Mouse (Mus musculus) intestine, embryonic 14.5 days (tissue): ENCODE measurements around the gene Krt222. TPM values are rescaled to one million over a fixed set of nuclear protein-coding genes. Genes with fewer than 3 reads are reported as not detected.

Source experiments
- ATAC-seq: fragments of 200-750 bp; cut with Nextera tagmentation; replicated peaks from 2 replicates; pipeline ENCODE4 v1.8.0; 2017; ENCODE audit warnings: low read depth, moderate number of reproducible peaks, moderate TSS enrichment, moderate library complexity; ENCODE audit not compliant: low FRiP score, low TSS enrichment
- DNase-seq: peaks from one replicate; pipeline ENCODE4 v3.0.0-alpha.2; 2018; ENCODE audit warnings: low spot score
- H3K27ac ChIP-seq: fragments of 300-500 bp; sonication (generic); 2 replicates; pipeline ENCODE4 v1.5.1; 2014; ENCODE audit warnings: low read depth, mild to moderate bottlenecking, control low read depth
- H3K27me3 ChIP-seq: fragments of 300-500 bp; sonication (generic); replicated peaks from 2 replicates; pipeline ENCODE4 v1.6.1; 2014; ENCODE audit warnings: low read length, control low read depth; ENCODE audit not compliant: control insufficient read depth, insufficient read depth
- H3K36me3 ChIP-seq: fragments of 300-500 bp; sonication (generic); 2 replicates; pipeline ENCODE4 v1.6.1; 2014; ENCODE audit warnings: low read length, control low read depth; ENCODE audit not compliant: control insufficient read depth, insufficient read depth
- H3K4me1 ChIP-seq: fragments of 300-500 bp; sonication (generic); replicated peaks from 2 replicates; pipeline ENCODE4 v1.6.1; 2014; ENCODE audit warnings: low read length, control low read depth, mixed read lengths; ENCODE audit not compliant: control insufficient read depth, insufficient read depth
- H3K4me2 ChIP-seq: fragments of 300-500 bp; sonication (generic); 2 replicates; pipeline ENCODE4 v1.6.1; 2014; ENCODE audit warnings: low read length
- H3K4me3 ChIP-seq: fragments of 300-500 bp; sonication (generic); 2 replicates; pipeline ENCODE4 v1.5.1; 2014; ENCODE audit warnings: low read depth, low read length, control low read depth, mixed read lengths
- H3K9ac ChIP-seq: fragments of 300-500 bp; sonication (generic); 2 replicates; pipeline ENCODE4 v1.6.1; 2014; ENCODE audit warnings: mild to moderate bottlenecking, low read length
- H3K9me3 ChIP-seq: fragments of 300-500 bp; sonication (generic); 2 replicates; pipeline ENCODE4 v1.6.1; 2016; ENCODE audit warnings: low read length, control low read depth; ENCODE audit not compliant: control insufficient read depth
- WGBS: fragments of 180-500 bp; shearing (Covaris S2); extraction: QIAGEN DNeasy Blood & Tissue Kit; methylation state at CpG from one replicate; pipeline ENCODE4 v1.1.7; 2014; 5-methylcytosine and 5-hydroxymethylcytosine counted together
- polyA plus RNA-seq: library from polyadenylated mRNA; unstranded; fragments of >200 nt; fragmentation: Nextera tagmentation; extraction: Ambion mirVana; gene quantifications from 2 replicates; pipeline ENCODE4 v1.2.1, GENCODE M21; 2014

Gene Krt222
- polyA plus RNA-seq, 1 experiment from 2014 or later, result 0.41 TPM

DNA sequence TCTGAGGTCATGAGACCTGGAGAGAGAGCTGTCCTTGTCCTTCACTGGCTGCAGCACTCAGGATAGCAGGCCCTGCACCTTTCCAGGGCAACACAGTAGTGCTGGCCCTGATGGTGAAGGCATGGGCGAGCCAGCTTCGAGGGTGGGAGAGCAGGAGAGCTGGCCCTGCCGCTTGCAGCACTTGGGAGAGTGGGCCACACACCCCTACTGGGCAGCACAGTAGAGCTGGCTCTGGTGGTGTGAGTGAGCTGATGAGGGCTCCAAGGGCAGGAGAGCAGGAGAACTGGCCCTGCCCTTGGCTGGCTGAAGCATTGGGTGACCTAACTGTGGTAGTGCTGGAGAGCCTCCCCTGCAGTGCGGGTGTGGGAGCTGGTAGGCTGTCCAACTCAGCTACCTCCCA is 28.8 kb upstream of the Krt222 start:
- Histone ChIP-seq H3K4me2 (no peak overlapping the region), H3K4me1 (no peaks in the 10 kb centered on the region), H3K9me3 (no peaks in the 10 kb centered on the region), H3K27me3 (no peaks in the 10 kb centered on the region), H3K9ac (no peak overlapping the region), H3K36me3 (no peaks in the 10 kb centered on the region), H3K27ac (no peak overlapping the region), H3K4me3 (no peak overlapping the region)
- DNase-seq (no peak), ATAC-seq (no peak)
- WGBS, result 95% methylated on average over 4 of the region's 4 CpGs

- DNase-seq (no peak), ATAC-seq (no peak)
- Histone ChIP-seq H3K36me3 (no peaks in the 10 kb centered on the region), H3K4me1 (no peaks in the 10 kb centered on the region), H3K4me3 (no peak overlapping the region), H3K9ac (no peak overlapping the region), H3K9me3 (no peaks in the 10 kb centered on the region), H3K4me2 (no peak overlapping the region), H3K27me3 (no peaks in the 10 kb centered on the region), H3K27ac (no peak overlapping the region)
- 71% methylated on average over 7 of the region's 7 CpGs for WGBS
Measured at GRCm38 (mm10) chr11:99269192-99269591, 25.3 kb upstream of the Krt222 start.

DNA sequence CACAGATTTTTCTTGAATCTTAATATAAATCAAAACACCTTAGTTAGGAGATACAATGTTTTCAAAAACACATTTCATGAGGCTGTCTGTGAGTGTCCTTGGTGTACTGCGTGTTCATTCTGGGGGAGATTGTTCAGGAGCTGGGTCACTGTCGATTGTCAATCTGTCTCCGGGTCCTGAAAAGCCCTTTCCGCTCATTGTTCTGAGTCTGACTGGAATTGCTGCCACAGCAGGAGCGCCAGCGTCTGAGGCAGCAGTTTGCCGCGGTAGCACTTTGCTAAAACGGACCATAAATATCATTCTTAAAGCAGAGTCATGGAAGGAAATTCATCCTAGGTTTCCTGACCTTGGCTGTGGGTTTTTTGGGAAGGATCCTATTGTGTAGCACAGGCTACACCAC is 21.9 kb upstream of the Krt222 start:
- H3K9me3 ChIP-seq, result no peaks in the 10 kb centered on the region
- no peaks in the 10 kb centered on the region for H3K27me3 ChIP-seq
- no peak for DNase-seq
- no peak overlapping the region for H3K4me2 ChIP-seq
- no peak overlapping the region for H3K9ac ChIP-seq
- 58% methylated on average over 9 of the region's 9 CpGs for WGBS
- no peaks in the 10 kb centered on the region for H3K36me3 ChIP-seq
- H3K27ac ChIP-seq, result no peak overlapping the region
- no peak overlapping the region for H3K4me3 ChIP-seq
- no peaks in the 10 kb centered on the region for H3K4me1 ChIP-seq
- no peak for ATAC-seq

- no peaks in the 10 kb centered on the region for H3K4me1 ChIP-seq
- H3K27me3 ChIP-seq, result no peaks in the 10 kb centered on the region
- DNase-seq (no peak), ATAC-seq (no peak)
- H3K9ac ChIP-seq, result no peak overlapping the region
- WGBS, result 63% methylated on average over 9 of the region's 9 CpGs
- no peak overlapping the region for H3K4me3 ChIP-seq
- no peak overlapping the region for H3K4me2 ChIP-seq
- no peaks in the 10 kb centered on the region for H3K9me3 ChIP-seq
- H3K27ac ChIP-seq, result no peak overlapping the region
- H3K36me3 ChIP-seq, result no peaks in the 10 kb centered on the region
Measured at GRCm38 (mm10) chr11:99265220-99265619, 21.3 kb upstream of the Krt222 start.

GRCm38 (mm10) chr11:99256213-99256612 is 12.3 kb upstream of the Krt222 start:
- WGBS, result 71% methylated on average over 4 of the region's 4 CpGs
- DNase-seq (no peak), ATAC-seq (no peak)
- no peak overlapping the region for H3K4me2 ChIP-seq
- no peak overlapping the region for H3K4me3 ChIP-seq
- no peak overlapping the region for H3K9ac ChIP-seq
- no peaks in the 10 kb centered on the region for H3K27me3 ChIP-seq
- H3K4me1 ChIP-seq, result no peaks in the 10 kb centered on the region
- H3K27ac ChIP-seq, result no peak overlapping the region
- no peaks in the 10 kb centered on the region for H3K36me3 ChIP-seq
- H3K9me3 ChIP-seq, result no peaks in the 10 kb centered on the region

GRCm38 (mm10) chr11:99255316-99255715 is 11.4 kb upstream of the Krt222 start:
- Histone ChIP-seq H3K9me3 (no peaks in the 10 kb centered on the region), H3K4me3 (no peak overlapping the region), H3K4me2 (no peak overlapping the region), H3K27me3 (no peaks in the 10 kb centered on the region), H3K9ac (no peak overlapping the region), H3K36me3 (no peaks in the 10 kb centered on the region), H3K4me1 (no peaks in the 10 kb centered on the region), H3K27ac (no peak overlapping the region)
- ATAC-seq, result no peak
- WGBS, result 90% methylated on average over 8 of the region's 8 CpGs
- no peak for DNase-seq

DNA sequence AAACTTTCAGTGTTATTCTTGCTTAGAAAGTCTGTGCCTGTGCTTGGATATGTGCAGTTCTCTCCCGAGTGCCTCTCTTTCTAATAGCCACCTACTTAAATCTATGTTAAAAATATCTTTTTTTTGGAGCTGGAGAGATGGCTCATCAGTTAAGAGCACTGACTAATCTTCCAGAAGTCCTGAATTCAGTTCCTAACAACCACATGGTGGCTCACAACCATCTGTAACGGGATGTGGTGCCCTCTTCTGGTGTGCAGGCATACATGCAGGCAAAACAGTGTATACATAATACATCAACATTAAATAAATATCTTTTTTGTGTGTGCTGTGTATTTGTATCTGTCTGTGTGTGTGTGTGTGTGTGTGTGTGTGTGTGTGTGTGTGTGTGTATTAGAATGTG is 10.0 kb upstream of the Krt222 start:
- no peaks in the 10 kb centered on the region for H3K36me3 ChIP-seq
- H3K27me3 ChIP-seq, result no peaks in the 10 kb centered on the region
- H3K4me3 ChIP-seq, result no peak overlapping the region
- ATAC-seq (no peak), DNase-seq (no peak)
- 53% methylated on average over 2 of the region's 2 CpGs for WGBS
- no peak overlapping the region for H3K27ac ChIP-seq
- H3K4me2 ChIP-seq, result no peak overlapping the region
- no peaks in the 10 kb centered on the region for H3K4me1 ChIP-seq
- no peak overlapping the region for H3K9ac ChIP-seq
- no peaks in the 10 kb centered on the region for H3K9me3 ChIP-seq

- WGBS, result 72% methylated on average over 8 of the region's 8 CpGs
- no peaks in the 10 kb centered on the region for H3K36me3 ChIP-seq
- DNase-seq, result no peak
Measured at GRCm38 (mm10) chr11:99252671-99253070, 8.8 kb upstream of the Krt222 start.

DNA sequence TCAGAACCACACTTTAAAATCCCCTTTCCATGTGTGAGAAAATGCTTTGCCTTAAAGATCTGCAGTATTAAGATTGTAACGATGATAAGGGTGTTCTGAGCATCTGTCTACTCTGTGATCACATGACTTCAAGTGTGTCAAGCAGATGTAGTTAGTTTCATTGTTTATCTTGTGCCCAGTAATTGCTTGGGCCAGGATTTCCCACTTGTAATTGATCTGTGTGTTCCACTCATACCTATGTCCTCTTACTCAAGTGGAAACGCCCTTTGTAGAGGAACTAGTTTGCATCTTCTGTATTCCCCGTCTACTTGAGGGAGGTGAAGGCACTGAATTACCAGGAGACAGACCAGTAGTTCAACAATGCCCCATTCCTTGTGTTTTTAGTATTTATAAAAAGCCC is 6.8 kb upstream of the Krt222 start:
- no peaks in the 10 kb centered on the region for H3K27me3 ChIP-seq
- no peak for ATAC-seq
- H3K9me3 ChIP-seq, result no peaks in the 10 kb centered on the region
- H3K9ac ChIP-seq, result no peak overlapping the region
- no peaks in the 10 kb centered on the region for H3K36me3 ChIP-seq
- no peak overlapping the region for H3K4me2 ChIP-seq
- 59% methylated on average over 3 of the region's 3 CpGs for WGBS
- DNase-seq, result no peak
- H3K27ac ChIP-seq, result no peak overlapping the region
- no peak overlapping the region for H3K4me3 ChIP-seq
- H3K4me1 ChIP-seq, result no peaks in the 10 kb centered on the region

More at GRCm38 (mm10) chr11:99252671-99253070, 8.8 kb upstream of the Krt222 start:
- Histone ChIP-seq H3K9ac (no peak overlapping the region), H3K27ac (no peak overlapping the region), H3K4me3 (no peak overlapping the region), H3K9me3 (no peaks in the 10 kb centered on the region), H3K27me3 (no peaks in the 10 kb centered on the region), H3K4me2 (no peak overlapping the region), H3K4me1 (no peaks in the 10 kb centered on the region)
- ATAC-seq, result no peak
